ENCODE assay signal across 15 mouse cellular contexts in genomic region chr6:36068690-36069089, GRCm38 (mm10).
"Had no signal": no experiment of that assay in that cellular context is flagged by ENCODE, and none has a peak within 500 bp of the region (broad histone marks: within the 10 kb centered on the region; RNA-seq: fewer than 3 reads in every experiment).

No protein-coding gene starts in this region.

- H3K9ac ChIP-seq: limb, embryonic 12.5 days; limb, embryonic 15.5 days; liver, embryonic 14.5 days; liver, postnatal 0 days; lung, embryonic 14.5 days had no signal

- H3K27me3 ChIP-seq: limb, embryonic 12.5 days; limb, embryonic 15.5 days had no signal

- H3K36me3 ChIP-seq: limb, embryonic 12.5 days; limb, embryonic 15.5 days had no signal

- H3K4me2 ChIP-seq: limb, embryonic 12.5 days; limb, embryonic 15.5 days; liver, embryonic 11.5 days; lung, embryonic 14.5 days; midbrain, embryonic 11.5 days had no signal

- H3K27ac ChIP-seq: limb, embryonic 12.5 days; limb, embryonic 15.5 days; liver, embryonic 14.5 days had no signal

- DNase-seq: kidney, postnatal 14 days; kidney, postnatal 4 days; left cerebral cortex, postnatal 4 days; liver, postnatal 0 days; lung, embryonic 14.5 days; lung, postnatal 10 days; lung, postnatal 36 days; midbrain, embryonic 14.5 days; thymus, adult 18-20 months; thymus, postnatal 36 days had no signal

- H3K9me3 ChIP-seq: limb, embryonic 12.5 days; limb, embryonic 15.5 days had no signal

- H3K4me1 ChIP-seq: limb, embryonic 12.5 days; limb, embryonic 15.5 days had no signal

- ATAC-seq: liver, postnatal 0 days had no signal

- H3K4me3 ChIP-seq: limb, embryonic 12.5 days; limb, embryonic 15.5 days had no signal
